Mouse (Mus musculus) left cerebral cortex, adult 18-20 months (tissue): ENCODE data around the gene Tax1bp3. TPM values are rescaled to one million over a fixed set of nuclear protein-coding genes. Genes with fewer than 3 reads are reported as not detected.

ENCODE experiments used
- DNase-seq, 2 experiments: peaks; one replicate each; pipeline ENCODE4 v3.0.0; 2021 to 2022; ENCODE audit warnings: low spot score in 2 of 2, mixed read lengths in 1 of 2
- total RNA-seq, 2 experiments: library from RNA; stranded (reverse); gene quantifications; 2 replicates each; pipeline ENCODE4 v1.2.3; 2021

Tax1bp3 gene
- total RNA-seq, 2 experiments from 2014 or later: 9.2 to 10.6 TPM

- DNase-seq: no peak
Measured at GRCm38 (mm10) chr11:73225856-73226255, 49.0 kb downstream of the Tax1bp3 start.

- DNase-seq: no peak
Measured at GRCm38 (mm10) chr11:73228881-73229280, 52.0 kb downstream of the Tax1bp3 start.

GRCm38 (mm10) chr11:73230081-73230480 lies 53.2 kb downstream of the Tax1bp3 start:
- DNase-seq: no peak

GRCm38 (mm10) chr11:73232513-73232912 lies 55.6 kb downstream of the Tax1bp3 start:
- DNase-seq: no peak

Other genes with a start within 250 kb of the Tax1bp3 start
- 1 to 10 TPM; 6.6 to 8.5 TPM for gene Atp2a3, start 215.9 kb upstream of the Tax1bp3 start, total RNA-seq
- under 1 TPM; 0.26 to 0.47 TPM for gene P2rx1, start 178.0 kb upstream of the Tax1bp3 start, total RNA-seq
- 100 to 1,000 TPM; 108 to 123 TPM for gene Camkk1, start 158.1 kb upstream of the Tax1bp3 start, total RNA-seq
- gene Ncbp3, start 129.3 kb upstream of the Tax1bp3 start, total RNA-seq: 1 to 10 TPM; 9.1 to 9.8 TPM
- under 1 TPM in 1 of 2 experiments, not detected in 1; 0.12 TPM for gene Itgae, start 86.5 kb upstream of the Tax1bp3 start, total RNA-seq
- gene Haspin, start 38.8 kb upstream of the Tax1bp3 start, total RNA-seq: under 1 TPM; 0.12 TPM
- gene P2rx5, start 16.7 kb upstream of the Tax1bp3 start, total RNA-seq: under 1 TPM; 0.35 to 0.54 TPM
- gene Emc6, start within 50 bp of the Tax1bp3 start, total RNA-seq: 10 to 100 TPM; 48.0 to 53.3 TPM
- gene Ctns, start 22.0 kb downstream of the Tax1bp3 start, total RNA-seq: 10 to 100 TPM; 18.6 to 20.8 TPM
- gene Shpk, start 22.4 kb downstream of the Tax1bp3 start, total RNA-seq: 1 to 10 TPM; 2.8 to 2.9 TPM
- gene Trpv1, start 57.2 kb downstream of the Tax1bp3 start, total RNA-seq: under 1 TPM in 1 of 2 experiments, not detected in 1; 0.21 TPM
- under 1 TPM; 0.30 to 0.44 TPM for gene Trpv3, start 90.3 kb downstream of the Tax1bp3 start, total RNA-seq
- gene Aspa, start 152.5 kb downstream of the Tax1bp3 start, total RNA-seq: 10 to 100 TPM; 12.4 to 13.4 TPM
- not detected for gene Gm49340, start 152.7 kb downstream of the Tax1bp3 start, total RNA-seq
- not detected for gene Spata22, start 152.7 kb downstream of the Tax1bp3 start, total RNA-seq
- not detected for gene Olfr20, start 173.7 kb downstream of the Tax1bp3 start, total RNA-seq
- gene Olfr376, start 194.2 kb downstream of the Tax1bp3 start, total RNA-seq: not detected
- not detected for gene Olfr1, start 222.5 kb downstream of the Tax1bp3 start, total RNA-seq